Mouse (Mus musculus): Measurements from ENCODE around the gene Cacna1d.

- no peak for TF ChIP-seq CTCF (IDR thresholded peaks at IDR 0.05; ENCODE audit: low read depth, low read length)
- TF ChIP-seq GATA1 (IDR thresholded peaks at IDR 0.05; ENCODE audit: borderline replicate concordance, low read length) = no peak
- no peak for TF ChIP-seq GATA2 (IDR thresholded peaks at IDR 0.05; ENCODE audit: borderline replicate concordance, low read depth, low read length)
- no peak for TF ChIP-seq TAL1 (conservative IDR thresholded peaks at IDR 0.05; ENCODE audit: low read depth, low read length)
- no peak for TF ChIP-seq POLR2AphosphoS5 (IDR thresholded peaks at IDR 0.05; ENCODE audit: insufficient replicate concordance, low read depth, low read length)
These were observed 446.0 kb downstream of the Cacna1d start for GRCm38 (mm10) chr14:30045239-30045638.

Measured in G1E (cell line).